Mouse (Mus musculus): ENCODE measurements at regions not wholly inside any gene's neighbourhood (a gene's known extent, or its start where the extent isn't known, plus 50 kb on each side); places are given as distances from the start of the nearest gene placed in this dataset.

GRCm38 (mm10) chr13:85430040-85430439, 141.1 kb upstream of the Rasa1 start:
- DNase-seq = no peak

DNA sequence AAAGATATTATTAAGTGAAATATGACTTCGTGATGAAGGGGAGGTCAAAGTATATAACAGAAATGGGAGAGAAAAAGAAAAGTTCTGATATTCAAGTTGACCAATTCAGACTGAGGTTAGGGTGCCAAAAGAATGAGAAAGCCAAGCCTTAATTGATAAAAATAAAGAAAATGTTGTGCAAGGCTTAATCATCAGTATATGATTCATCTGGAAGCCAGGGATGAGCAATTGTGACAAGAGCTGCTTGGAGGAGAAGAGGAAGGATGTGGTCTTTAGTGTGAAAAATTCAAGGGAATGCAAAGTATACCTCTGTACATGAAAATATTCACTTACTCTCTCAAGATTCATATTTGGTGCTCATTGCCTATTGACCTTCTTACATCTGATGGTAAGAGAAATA, 129.7 kb upstream of the Rasa1 start:
- DNase-seq = no peak

DNA sequence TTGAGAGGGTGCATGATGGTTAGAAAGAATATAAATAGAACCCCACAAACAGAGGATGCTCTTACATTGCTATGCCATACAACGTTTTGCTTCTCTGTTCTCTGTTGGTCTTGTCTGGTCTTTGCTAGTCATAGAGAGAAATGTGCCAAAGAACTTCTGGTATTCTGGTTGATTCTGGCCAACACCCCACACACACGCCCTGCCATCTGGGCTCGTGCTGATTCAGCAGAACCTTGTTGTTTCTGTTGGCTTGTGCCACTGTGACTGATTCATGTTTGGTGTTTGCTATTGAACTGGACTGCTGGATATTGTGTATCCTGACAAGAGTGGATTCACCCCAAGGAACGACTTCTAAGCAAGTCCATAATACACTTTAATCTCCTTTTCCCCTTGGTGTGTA, 126.0 kb upstream of the Rasa1 start:
- no peak for DNase-seq

DNA sequence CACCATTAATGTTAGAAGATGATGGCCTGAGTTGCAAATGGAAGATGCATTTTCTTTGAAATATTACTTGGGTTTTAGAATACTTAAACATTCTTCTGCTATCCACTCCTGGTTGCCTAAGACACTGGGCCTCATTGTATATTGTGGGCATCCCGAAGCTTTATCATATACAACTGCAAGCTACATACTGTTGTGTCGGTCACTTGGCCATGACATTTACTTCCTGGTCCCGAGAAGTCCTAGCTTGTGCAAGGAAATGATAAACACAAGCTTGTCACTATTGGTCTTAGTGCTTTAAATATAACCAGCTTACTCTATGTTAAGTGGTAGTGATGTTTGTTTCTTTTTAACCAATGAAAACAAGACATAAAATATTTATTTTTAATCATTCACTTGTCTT, 122.4 kb upstream of the Rasa1 start:
- DNase-seq = no peak

DNA sequence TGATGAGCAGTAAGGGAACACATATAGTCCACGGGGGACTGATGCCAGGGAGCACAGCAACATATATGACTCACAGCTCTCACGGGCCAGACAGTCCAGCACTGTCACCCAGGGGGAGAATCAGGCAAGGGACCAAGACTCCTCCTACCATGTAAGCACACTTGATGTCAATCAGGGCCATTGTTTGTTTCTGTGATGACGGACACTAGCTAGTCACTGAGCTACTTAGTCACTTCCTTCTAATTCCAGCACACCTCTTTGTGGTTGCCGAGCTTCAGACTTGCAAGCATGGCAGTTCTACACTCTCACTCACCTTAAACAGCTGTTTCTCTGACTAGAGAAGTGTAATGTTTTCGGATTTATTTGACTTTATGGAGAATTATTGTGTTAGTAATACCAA, 109.9 kb upstream of the Rasa1 start:
- DNase-seq = no peak

DNA sequence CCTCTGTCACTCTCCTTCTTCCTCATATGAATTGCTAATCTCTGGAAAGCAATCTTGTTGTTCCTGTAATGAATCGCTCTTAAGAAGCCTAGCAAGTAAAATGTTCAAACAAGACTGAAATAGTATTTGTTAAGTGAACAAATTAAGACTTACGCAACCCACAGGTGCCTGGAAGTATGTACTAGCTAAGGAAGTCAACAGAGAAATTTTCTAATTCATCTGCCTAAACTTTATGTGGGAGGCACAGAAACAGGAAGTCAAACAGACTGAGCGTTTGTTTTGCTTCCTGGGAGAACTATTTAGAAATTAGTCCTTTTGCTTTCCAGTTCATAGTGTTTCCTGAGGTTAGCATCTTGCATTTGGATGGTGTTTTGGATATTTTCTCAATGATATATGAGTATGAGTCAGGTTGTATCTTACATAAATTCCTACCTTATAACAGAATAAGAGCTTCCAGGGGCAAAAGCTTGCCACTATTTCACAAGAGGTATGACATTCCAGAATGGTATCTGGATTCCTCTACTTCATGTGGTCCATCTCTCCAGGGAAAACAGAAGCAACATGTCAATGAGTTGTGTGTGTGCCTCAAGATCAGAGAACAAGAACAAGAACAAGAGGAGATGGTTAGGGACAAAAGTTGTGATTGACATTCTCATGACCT, 87.5 kb upstream of the Rasa1 start:
- DNase-seq = no peak

- no peak for DNase-seq
Measured at GRCm38 (mm10) chr13:85359621-85360020, 70.7 kb upstream of the Rasa1 start.

- no peak for DNase-seq
Measured at GRCm38 (mm10) chr13:85359143-85359542, 70.2 kb upstream of the Rasa1 start.

DNA sequence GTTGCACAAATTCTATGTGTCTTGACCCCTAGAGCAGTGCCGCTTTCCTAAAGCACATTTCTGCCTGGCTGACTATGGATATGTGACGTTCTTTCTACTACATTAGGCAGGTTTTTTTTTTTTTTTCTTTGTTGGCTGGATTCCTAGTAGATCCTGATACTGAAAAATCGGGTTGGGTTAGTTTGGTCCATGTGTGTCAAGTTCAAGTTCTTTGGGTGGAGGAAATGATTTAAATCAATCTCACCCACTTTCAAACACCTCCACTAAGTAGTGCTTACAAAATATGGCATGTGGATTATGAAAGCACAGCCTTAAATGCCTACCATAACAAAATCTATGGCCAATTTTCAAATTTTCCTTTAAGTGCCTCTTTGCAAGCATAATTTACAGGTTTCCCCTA, 63.1 kb upstream of the Rasa1 start:
- DNase-seq = no peak

Data from cerebellum, adult 11 months (tissue).